Mouse (Mus musculus): ENCODE results near the gene Etaa1. TPM values are rescaled to one million over a fixed set of nuclear protein-coding genes. Genes with fewer than 3 reads are reported as not detected.
A peak's percentile ranks its signal among the peaks of the same experiment; 100 is the strongest.

The Etaa1 gene
- polyA plus RNA-seq, 1 experiment, result 1.1 TPM

DNA sequence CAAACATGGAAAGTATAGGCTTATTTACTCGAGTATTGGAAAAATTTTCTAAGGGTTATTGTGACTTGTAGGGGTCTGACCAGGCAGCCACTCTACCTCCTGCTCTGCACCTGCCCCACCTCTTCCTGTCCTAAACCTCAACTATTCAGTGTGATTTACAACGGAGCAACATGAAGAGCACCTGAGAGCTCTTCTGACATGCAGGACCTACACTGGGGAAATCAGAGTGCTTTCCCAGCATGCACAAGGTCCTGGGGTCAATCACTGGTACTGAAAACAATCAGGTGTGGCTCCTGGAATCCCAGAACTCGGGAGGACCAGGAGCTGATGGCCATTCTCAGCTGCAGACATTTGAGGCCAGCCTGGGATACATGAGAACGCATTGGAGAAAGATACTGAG lies 27.6 kb upstream of the Etaa1 start:
- TF ChIP-seq POLR2A (IDR thresholded peaks at IDR 0.05; ENCODE audit: insufficient read length, low read depth) (no peak), E2F4 (IDR thresholded peaks at IDR 0.05; ENCODE audit: insufficient read depth) (no peak), MAX (IDR thresholded peaks at IDR 0.05; ENCODE audit: low read depth) (no peak), SRF (IDR thresholded peaks at IDR 0.05; ENCODE audit: control insufficient read depth, insufficient read length, low read depth) (no peak), USF1 (IDR thresholded peaks at IDR 0.05; ENCODE audit: low read depth) (no peak), MYOG (IDR thresholded peaks at IDR 0.05; ENCODE audit: control insufficient read depth in 1 of 3, insufficient read depth in 1 of 3, insufficient read length in 2 of 3, low read depth in 2 of 3) (no peak)
- H3ac ChIP-seq (ENCODE audit: control insufficient read depth, insufficient read length), result no peak overlapping the region
- no peaks in the 10 kb centered on the region for H3K27me3 ChIP-seq (ENCODE audit: control insufficient read depth, insufficient read depth, insufficient read length)
- no peaks in the 10 kb centered on the region for H3K79me2 ChIP-seq (ENCODE audit: control insufficient read depth, insufficient read depth)
- no peak overlapping the region for H3K4me3 ChIP-seq
- H3K4me2 ChIP-seq (ENCODE audit: low read depth), result no peak overlapping the region
- no peaks in the 10 kb centered on the region for H3K36me3 ChIP-seq (ENCODE audit: control insufficient read depth, insufficient read depth)

DNA sequence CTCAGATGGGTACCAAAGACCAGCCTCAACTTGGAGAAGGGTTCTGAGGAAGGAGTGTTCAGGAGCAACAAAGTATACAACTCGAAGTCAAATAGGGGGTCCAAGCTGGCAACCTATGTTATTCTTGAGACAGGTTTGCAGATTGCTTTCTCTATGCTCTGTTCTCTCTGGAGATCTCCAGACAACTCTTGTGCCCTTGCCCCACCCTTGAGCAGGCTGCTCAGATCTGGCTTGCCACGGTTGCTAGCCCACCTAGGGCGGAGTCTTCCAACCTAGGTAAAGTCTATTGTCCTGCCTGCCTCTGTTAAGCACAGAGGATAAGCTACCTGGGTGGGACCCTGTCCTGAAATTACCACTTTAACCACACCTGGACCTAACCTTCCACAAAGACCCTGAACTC lies 21.9 kb upstream of the Etaa1 start:
- no peak for TF ChIP-seq POLR2A (IDR thresholded peaks at IDR 0.05; ENCODE audit: insufficient read length, low read depth)
- no peak for TF ChIP-seq CEBPB (IDR thresholded peaks at IDR 0.05; ENCODE audit: insufficient read depth, poor library complexity, severe bottlenecking)
- TF ChIP-seq MYOG (IDR thresholded peaks at IDR 0.05; ENCODE audit: control insufficient read depth in 1 of 3, insufficient read depth in 1 of 3, insufficient read length in 2 of 3, low read depth in 2 of 3), result no peak
- TF ChIP-seq TCF3 (IDR thresholded peaks at IDR 0.05; ENCODE audit: insufficient read length, low read depth), result no peak
- TF ChIP-seq USF1 (IDR thresholded peaks at IDR 0.05; ENCODE audit: low read depth), result no peak
- no peak for TF ChIP-seq E2F4 (IDR thresholded peaks at IDR 0.05; ENCODE audit: insufficient read depth)
- no peak for TF ChIP-seq TCF12 (IDR thresholded peaks at IDR 0.05; ENCODE audit: insufficient read depth, poor library complexity, severe bottlenecking)
- TF ChIP-seq MAX (IDR thresholded peaks at IDR 0.05; ENCODE audit: low read depth), result no peak
- TF ChIP-seq MYOD1 (IDR thresholded peaks at IDR 0.05; ENCODE audit: control insufficient read depth in 1 of 3, insufficient read length in 2 of 3, low read depth in 2 of 3), result no peak
- no peak for TF ChIP-seq REST (IDR thresholded peaks at IDR 0.05; ENCODE audit: insufficient read depth, insufficient read length)
- Histone ChIP-seq H3ac (ENCODE audit: control insufficient read depth, insufficient read length) (no peak overlapping the region), H3K36me3 (ENCODE audit: control insufficient read depth, insufficient read depth) (no peaks in the 10 kb centered on the region), H3K4me2 (ENCODE audit: low read depth) (no peak overlapping the region), H3K27me3 (ENCODE audit: control insufficient read depth, insufficient read depth, insufficient read length) (no peaks in the 10 kb centered on the region), H3K79me2 (ENCODE audit: control insufficient read depth, insufficient read depth) (no peaks in the 10 kb centered on the region), H3K4me3 (no peak overlapping the region)

DNA sequence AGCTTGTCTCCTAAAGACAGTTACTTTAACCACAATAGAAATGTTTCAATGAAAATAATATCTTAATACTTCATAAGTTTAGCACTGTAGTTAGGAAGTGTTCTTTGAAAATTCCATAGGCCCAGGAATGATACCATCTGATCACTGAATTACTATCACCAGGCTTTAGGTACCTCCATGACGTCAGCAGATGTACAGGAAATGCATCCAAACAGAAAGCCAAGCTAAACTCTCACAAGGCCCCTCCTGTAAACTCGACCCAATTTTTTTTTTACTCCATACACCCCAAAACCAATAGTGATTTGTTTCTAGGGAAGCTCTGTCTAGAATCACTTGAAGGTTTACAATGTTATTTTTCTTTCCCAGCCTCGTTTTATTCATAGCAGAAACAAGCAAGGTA lies 884 bp downstream of the Etaa1 start:
- TF ChIP-seq SRF (IDR thresholded peaks at IDR 0.05; ENCODE audit: control insufficient read depth, insufficient read length, low read depth), result no peak
- TF ChIP-seq MYOD1 (IDR thresholded peaks at IDR 0.05; ENCODE audit: control insufficient read depth in 1 of 3, insufficient read length in 2 of 3, low read depth in 2 of 3), result no peak
- no peak for TF ChIP-seq POLR2A (IDR thresholded peaks at IDR 0.05; ENCODE audit: insufficient read length, low read depth)
- no peak for TF ChIP-seq REST (IDR thresholded peaks at IDR 0.05; ENCODE audit: insufficient read depth, insufficient read length)
- TF ChIP-seq TCF12 (IDR thresholded peaks at IDR 0.05; ENCODE audit: insufficient read depth, poor library complexity, severe bottlenecking), result no peak
- no peak for TF ChIP-seq USF1 (IDR thresholded peaks at IDR 0.05; ENCODE audit: low read depth)
- TF ChIP-seq CEBPB (IDR thresholded peaks at IDR 0.05; ENCODE audit: insufficient read depth, poor library complexity, severe bottlenecking), result no peak
- TF ChIP-seq MAX (IDR thresholded peaks at IDR 0.05; ENCODE audit: low read depth), result no peak
- TF ChIP-seq E2F4 (IDR thresholded peaks at IDR 0.05; ENCODE audit: insufficient read depth), result no peak
- TF ChIP-seq POLR2AphosphoS2 (IDR thresholded peaks at IDR 0.05; ENCODE audit: insufficient read length, low read depth), result no peak
- TF ChIP-seq TCF3 (IDR thresholded peaks at IDR 0.05; ENCODE audit: insufficient read length, low read depth), result no peak
- H3K36me3 ChIP-seq (ENCODE audit: control insufficient read depth, insufficient read depth), result peaks cover 10% of the 10 kb centered on the region
- H3K4me2 ChIP-seq (ENCODE audit: low read depth), result peak overlapping the region; percentile 59
- H3K4me3 ChIP-seq, result peak overlapping the region; percentile 55
- H3K79me2 ChIP-seq (ENCODE audit: control insufficient read depth, insufficient read depth), result peaks cover 14% of the 10 kb centered on the region
- H3K27me3 ChIP-seq (ENCODE audit: control insufficient read depth, insufficient read depth, insufficient read length), result no peaks in the 10 kb centered on the region
- H3ac ChIP-seq (ENCODE audit: control insufficient read depth, insufficient read length), result peak overlapping the region; percentile 93

DNA sequence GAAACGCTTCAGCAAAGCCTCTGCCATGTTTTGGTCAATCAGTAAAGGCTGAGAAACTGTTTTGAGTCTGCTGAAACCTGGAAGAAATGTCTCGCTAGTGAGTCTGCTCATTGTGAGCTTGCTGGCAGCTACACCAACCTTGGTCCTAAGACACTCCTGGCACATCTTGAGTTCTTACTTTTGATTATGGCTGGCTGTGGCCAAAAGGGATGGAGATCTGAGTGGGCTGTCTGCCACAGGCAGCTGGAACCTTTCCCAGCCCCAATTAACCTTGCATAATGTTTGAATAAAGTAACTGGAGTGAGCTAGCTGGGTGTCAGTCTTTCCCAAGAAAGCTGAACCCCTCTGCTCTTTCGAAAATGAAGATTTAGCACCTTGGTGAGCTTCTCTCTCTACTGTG lies 2.3 kb downstream of the Etaa1 start:
- Histone ChIP-seq H3K36me3 (ENCODE audit: control insufficient read depth, insufficient read depth) (peaks cover 19% of the 10 kb centered on the region), H3ac (ENCODE audit: control insufficient read depth, insufficient read length) (no peak overlapping the region), H3K79me2 (ENCODE audit: control insufficient read depth, insufficient read depth) (peaks cover 14% of the 10 kb centered on the region), H3K27me3 (ENCODE audit: control insufficient read depth, insufficient read depth, insufficient read length) (no peaks in the 10 kb centered on the region), H3K4me2 (ENCODE audit: low read depth) (no peak overlapping the region), H3K4me3 (no peak overlapping the region)
- TF ChIP-seq POLR2A (IDR thresholded peaks at IDR 0.05; ENCODE audit: insufficient read length, low read depth) (no peak), SRF (IDR thresholded peaks at IDR 0.05; ENCODE audit: control insufficient read depth, insufficient read length, low read depth) (no peak), MYOG (IDR thresholded peaks at IDR 0.05; ENCODE audit: control insufficient read depth in 1 of 3, insufficient read depth in 1 of 3, insufficient read length in 2 of 3, low read depth in 2 of 3) (no peak), E2F4 (IDR thresholded peaks at IDR 0.05; ENCODE audit: insufficient read depth) (no peak), MAX (IDR thresholded peaks at IDR 0.05; ENCODE audit: low read depth) (no peak), MYOD1 (IDR thresholded peaks at IDR 0.05; ENCODE audit: control insufficient read depth in 1 of 3, insufficient read length in 2 of 3, low read depth in 2 of 3) (no peak), USF1 (IDR thresholded peaks at IDR 0.05; ENCODE audit: low read depth) (no peak), POLR2AphosphoS2 (IDR thresholded peaks at IDR 0.05; ENCODE audit: insufficient read length, low read depth) (no peak), REST (IDR thresholded peaks at IDR 0.05; ENCODE audit: insufficient read depth, insufficient read length) (no peak), CEBPB (IDR thresholded peaks at IDR 0.05; ENCODE audit: insufficient read depth, poor library complexity, severe bottlenecking) (no peak), TCF3 (IDR thresholded peaks at IDR 0.05; ENCODE audit: insufficient read length, low read depth) (no peak), TCF12 (IDR thresholded peaks at IDR 0.05; ENCODE audit: insufficient read depth, poor library complexity, severe bottlenecking) (no peak)

DNA sequence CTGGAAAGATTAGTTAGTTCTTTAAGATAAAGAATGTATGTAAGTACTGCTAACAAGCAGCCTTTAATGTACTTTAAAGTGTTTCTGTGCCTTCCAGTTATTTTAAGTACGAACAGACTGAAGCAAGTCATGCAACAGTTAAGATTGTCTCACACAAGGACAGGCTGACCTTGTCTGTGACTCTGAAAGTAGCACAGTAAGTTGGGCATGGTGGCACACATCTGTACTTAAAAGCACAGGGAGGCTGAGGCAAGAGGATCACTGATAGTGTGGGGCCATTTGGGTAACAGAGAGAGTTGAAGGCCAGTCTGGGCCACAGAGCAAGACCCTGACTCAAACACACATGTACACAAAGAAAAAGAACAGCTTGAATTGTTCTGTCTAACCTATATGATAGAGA lies 14.5 kb downstream of the Etaa1 start:
- peaks cover 6% of the 10 kb centered on the region for H3K36me3 ChIP-seq (ENCODE audit: control insufficient read depth, insufficient read depth)
- H3K4me3 ChIP-seq, result no peak overlapping the region
- H3K27me3 ChIP-seq (ENCODE audit: control insufficient read depth, insufficient read depth, insufficient read length), result no peaks in the 10 kb centered on the region
- TF ChIP-seq MAX (IDR thresholded peaks at IDR 0.05; ENCODE audit: low read depth) (no peak), MYOD1 (IDR thresholded peaks at IDR 0.05; ENCODE audit: control insufficient read depth in 1 of 3, insufficient read length in 2 of 3, low read depth in 2 of 3) (no peak), SRF (IDR thresholded peaks at IDR 0.05; ENCODE audit: control insufficient read depth, insufficient read length, low read depth) (no peak), TCF12 (IDR thresholded peaks at IDR 0.05; ENCODE audit: insufficient read depth, poor library complexity, severe bottlenecking) (no peak), MYOG (IDR thresholded peaks at IDR 0.05; ENCODE audit: control insufficient read depth in 1 of 3, insufficient read depth in 1 of 3, insufficient read length in 2 of 3, low read depth in 2 of 3) (no peak), CEBPB (IDR thresholded peaks at IDR 0.05; ENCODE audit: insufficient read depth, poor library complexity, severe bottlenecking) (no peak), POLR2A (IDR thresholded peaks at IDR 0.05; ENCODE audit: insufficient read length, low read depth) (no peak)
- no peak overlapping the region for H3K4me2 ChIP-seq (ENCODE audit: low read depth)
- no peak overlapping the region for H3ac ChIP-seq (ENCODE audit: control insufficient read depth, insufficient read length)
- H3K79me2 ChIP-seq (ENCODE audit: control insufficient read depth, insufficient read depth), result peaks cover 25% of the 10 kb centered on the region

Measured in myocyte (in vitro differentiated cells).